Mouse (Mus musculus) monocyte, adult 2 months (primary cell): ENCODE results near the gene Arhgef3.
"Not testable (repeated sequence)": the region's sequence is repeated elsewhere in the genome, so short reads cannot be mapped to it uniquely, and the experiment has no call there.

Experiments used
- DNase-seq, 2 experiments: peaks; one replicate each; pipeline ENCODE4 v3.0.0; 2022; ENCODE audit warnings: low spot score in 2 of 2, low read depth in 1 of 2

The Arhgef3 gene

GRCm38 (mm10) chr14:27229441-27230147, 114.9 kb downstream of the Arhgef3 start:
- DNase-seq = no peak

GRCm38 (mm10) chr14:27230262-27231022, 115.7 kb downstream of the Arhgef3 start:
- DNase-seq = no peak

GRCm38 (mm10) chr14:27231506-27231905, 116.8 kb downstream of the Arhgef3 start:
- DNase-seq = no peak

GRCm38 (mm10) chr14:27231974-27232780, 117.5 kb downstream of the Arhgef3 start:
- DNase-seq = no peak

GRCm38 (mm10) chr14:27233056-27233455, 118.4 kb downstream of the Arhgef3 start:
- DNase-seq = no peak

- DNase-seq = no peak
These were observed 119.0 kb downstream of the Arhgef3 start for GRCm38 (mm10) chr14:27233656-27234055.

GRCm38 (mm10) chr14:27234270-27234840, 119.7 kb downstream of the Arhgef3 start:
- no peak for DNase-seq

GRCm38 (mm10) chr14:27235897-27236553, 121.3 kb downstream of the Arhgef3 start:
- no peak for DNase-seq

- peak in 1 of 2 experiments; percentile 36 for DNase-seq
These were observed 123.0 kb downstream of the Arhgef3 start for GRCm38 (mm10) chr14:27237522-27238187.

- DNase-seq = no peak
These were observed 124.0 kb downstream of the Arhgef3 start for GRCm38 (mm10) chr14:27238600-27239118.

- no peak for DNase-seq
These were observed 124.9 kb downstream of the Arhgef3 start for GRCm38 (mm10) chr14:27239551-27240091.

GRCm38 (mm10) chr14:27242253-27242652, 127.6 kb downstream of the Arhgef3 start:
- DNase-seq = no peak

- DNase-seq = no peak
These were observed 128.1 kb downstream of the Arhgef3 start for GRCm38 (mm10) chr14:27242769-27243168.

GRCm38 (mm10) chr14:27243585-27243984, 128.9 kb downstream of the Arhgef3 start:
- DNase-seq = no peak

- DNase-seq = no peak
These were observed 130.2 kb downstream of the Arhgef3 start for GRCm38 (mm10) chr14:27244898-27245297.

- no peak for DNase-seq
These were observed 131.7 kb downstream of the Arhgef3 start for GRCm38 (mm10) chr14:27246424-27246823.

- DNase-seq = not testable (repeated sequence)
These were observed 132.2 kb downstream of the Arhgef3 start for GRCm38 (mm10) chr14:27246948-27247347.

- DNase-seq = no peak
These were observed 134.4 kb downstream of the Arhgef3 start for GRCm38 (mm10) chr14:27249121-27249520.

- no peak for DNase-seq
These were observed 135.6 kb downstream of the Arhgef3 start for GRCm38 (mm10) chr14:27250281-27250789.
